Mouse (Mus musculus) stomach, postnatal 0 days (tissue): ENCODE measurements around the gene Svip.

Experiments
- CTCF ChIP-seq: IDR thresholded peaks from 2 replicates; pipeline ENCODE4 v1.5.1; 2016; ENCODE audit warnings: antibody characterized with exemption, low read depth, mild to moderate bottlenecking, moderate library complexity
- EP300 ChIP-seq: optimal IDR thresholded peaks from 2 replicates; pipeline ENCODE3; 2016; ENCODE audit warnings: antibody characterized with exemption

DNA sequence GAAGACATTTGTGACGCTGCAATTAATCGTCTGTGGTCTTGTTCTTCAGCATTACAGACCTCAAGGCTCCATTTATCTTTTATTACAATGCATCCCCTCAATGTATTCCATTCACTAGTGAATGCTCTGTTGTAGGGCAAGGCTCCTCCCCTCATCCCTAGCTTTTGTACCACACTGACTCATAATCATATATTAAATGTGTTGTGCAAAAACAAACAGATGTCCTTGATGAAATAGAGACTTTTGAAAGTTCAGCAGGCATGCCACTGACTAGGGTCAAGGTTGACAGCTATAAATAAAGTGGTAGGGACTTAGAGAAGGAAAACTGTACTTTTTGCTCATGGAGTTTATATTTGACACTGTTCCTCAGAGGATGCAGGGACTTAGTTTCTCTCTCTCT lies 32.3 kb downstream of the Svip start:
- TF ChIP-seq CTCF (no peak), EP300 (no peak)
